18 mouse cellular contexts compared by ENCODE assay signal in genomic region chr9:110062861-110063260, GRCm38 (mm10). TPM values are rescaled to one million over a fixed set of nuclear protein-coding genes. Genes with fewer than 3 reads are reported as not detected.
A peak's percentile ranks its signal among the peaks of the same experiment; 100 is the strongest.
DNase-seq lines count a peak whose midpoint lies in the region; ATAC-seq and TF ChIP-seq lines count a peak whose summit lies in the region.
"Had no signal": no experiment of that assay in that cellular context is flagged by ENCODE, and none has a peak within 500 bp of the region (broad histone marks: within the 10 kb centered on the region; RNA-seq: fewer than 3 reads in every experiment).

No protein-coding gene starts in this region.

- H3K36me3 ChIP-seq in heart, postnatal 0 days (replicated peaks; ENCODE audit: control insufficient read depth, insufficient read depth, low read length), result peaks cover 32% of the 10 kb centered on the region

- TF ChIP-seq EP300 in heart, postnatal 0 days (IDR thresholded peaks at IDR 0.05; ENCODE audit: low read depth), result no peak

- DNase-seq in cerebellum, adult 2 months, result no peak
- no peak for DNase-seq in cerebellum, adult 11 months
- DNase-seq in heart, postnatal 0 days (ENCODE audit: low spot score), result no peak
- DNase-seq in heart, adult 8-10 months (ENCODE audit: low spot score), result no peak
- DNase-seq in T-cell, adult 2 months (ENCODE audit: low spot score), result peak; percentile 51
- DNase-seq in thymus, postnatal 0 days (ENCODE audit: low spot score), result peak; percentile 67
- no peak for DNase-seq in urinary bladder, adult 18-20 months (ENCODE audit: low spot score in 2 of 2)
- DNase-seq: adrenal gland, adult 8-10 months; adrenal gland, postnatal 36 days; gastrocnemius, postnatal 14 days; heart, postnatal 14 days had no signal

- H3K4me3 ChIP-seq in cerebellum, adult 2 months (replicated peaks; ENCODE audit: insufficient read depth, low read depth, low read length), result peak overlapping the region; percentile 6
- no peak overlapping the region for H3K4me3 ChIP-seq in heart, postnatal 0 days (ENCODE audit: low read depth, low read length)
- H3K4me3 ChIP-seq: embryonic facial prominence, embryonic 10.5 days; forebrain, embryonic 10.5 days; hindbrain, embryonic 13.5 days; intestine, embryonic 15.5 days had no signal

- peak overlapping the region; percentile 56 for H3K27ac ChIP-seq in cerebellum, adult 2 months (ENCODE audit: insufficient read depth, low read length)
- peak overlapping the region; percentile 56; the same call in 1 of the 2 replicates for H3K27ac ChIP-seq in heart, postnatal 0 days (ENCODE audit: low read depth)
- H3K27ac ChIP-seq: embryonic facial prominence, embryonic 10.5 days; forebrain, embryonic 10.5 days; hindbrain, embryonic 13.5 days; hindbrain, postnatal 0 days; intestine, embryonic 15.5 days had no signal

- H3K4me2 ChIP-seq in heart, postnatal 0 days (ENCODE audit: low read depth, low read length), result no peak overlapping the region
- H3K4me2 ChIP-seq: hindbrain, embryonic 13.5 days; intestine, embryonic 15.5 days had no signal

- ATAC-seq in heart, postnatal 0 days (ENCODE audit: insufficient read depth, low read depth), result no peak
- no peak for ATAC-seq in erythroid progenitor cell, adult 5-6 weeks (replicated peaks; ENCODE audit: low FRiP score, poor library complexity, severe bottlenecking)
- ATAC-seq: forebrain, embryonic 14.5 days; hindbrain, postnatal 0 days; intestine, embryonic 15.5 days had no signal

- H3K9ac ChIP-seq in heart, postnatal 0 days (replicated peaks; ENCODE audit: low read depth, low read length), result no peak overlapping the region
- H3K9ac ChIP-seq: hindbrain, embryonic 13.5 days; intestine, embryonic 15.5 days had no signal

- H3K4me1 ChIP-seq in cerebellum, adult 2 months (ENCODE audit: control insufficient read depth, insufficient read depth, low read length), result peaks cover 13% of the 10 kb centered on the region
- peaks cover 7% of the 10 kb centered on the region for H3K4me1 ChIP-seq in heart, postnatal 0 days (ENCODE audit: control insufficient read depth, insufficient read depth)
- H3K4me1 ChIP-seq: embryonic facial prominence, embryonic 10.5 days; forebrain, embryonic 10.5 days; intestine, embryonic 15.5 days had no signal

- TF ChIP-seq CTCF in cerebellum, adult 2 months (IDR thresholded peaks at IDR 0.05; ENCODE audit: borderline replicate concordance, insufficient read depth, low read depth, low read length), result no peak
- TF ChIP-seq CTCF in heart, postnatal 0 days (IDR thresholded peaks at IDR 0.05; ENCODE audit: low read depth), result no peak

- 70% methylated on average over 6 of the region's 6 CpGs for WGBS in cerebellum, adult 2 months
- WGBS in heart, postnatal 0 days, result 87% methylated on average over 6 of the region's 6 CpGs

- no peaks in the 10 kb centered on the region for H3K27me3 ChIP-seq in cerebellum, adult 2 months (ENCODE audit: control insufficient read depth, insufficient read depth, low read length)
- no peaks in the 10 kb centered on the region for H3K27me3 ChIP-seq in heart, postnatal 0 days (ENCODE audit: control insufficient read depth, insufficient read depth, low read length)
- H3K27me3 ChIP-seq: hindbrain, embryonic 13.5 days; intestine, embryonic 15.5 days had no signal

- no peak for TF ChIP-seq POLR2A in cerebellum, adult 2 months (IDR thresholded peaks at IDR 0.05; ENCODE audit: borderline replicate concordance, insufficient read depth, low read length)

- H3K9me3 ChIP-seq in heart, postnatal 0 days (replicated peaks; ENCODE audit: control insufficient read depth, low read length), result no peaks in the 10 kb centered on the region
- H3K9me3 ChIP-seq: embryonic facial prominence, embryonic 10.5 days; forebrain, embryonic 10.5 days; hindbrain, embryonic 13.5 days; intestine, embryonic 15.5 days had no signal

RNA-seq across cellular contexts. Expression of gene Smarcc1, which starts 54.6 kb away (rescaled TPM):
- 21.7 and 23.1 TPM in 2 replicates for polyA plus RNA-seq in cerebellum, adult 2 months (2012; rRNA removed)
- 7.8 and 28.3 TPM in 2 replicates for total RNA-seq in heart, postnatal 0 days (2014; rRNA removed; ENCODE audit: low replicate concordance)
- 31.9 and 32.3 TPM in 2 replicates for polyA plus RNA-seq in heart, postnatal 0 days (2015; fragmentation: Nextera tagmentation; extraction: Ambion mirVana)
- 10 to 100 TPM; 24.9 to 28.4 (median 26.8) TPM for total RNA-seq in heart, adult 8-10 months (2022)
- polyA plus RNA-seq in thymus, postnatal 0 days (2015; fragmentation: Nextera tagmentation; extraction: Ambion mirVana), result 89.4 and 99.1 TPM in 2 replicates
- total RNA-seq in erythroid progenitor cell, adult 5-6 weeks (2015; ENCODE audit: low replicate concordance), result 40.7 and 61.6 TPM in 2 replicates
- 49.2 and 71.5 TPM in 2 replicates for total RNA-seq in erythroid progenitor cell, adult 5-6 weeks (2017; ENCODE audit: low replicate concordance)

RNA-seq across cellular contexts. Expression of gene Dhx30, which starts 54.8 kb away (rescaled TPM):
- polyA plus RNA-seq in cerebellum, adult 2 months (2012; rRNA removed), result 154 and 155 TPM in 2 replicates
- total RNA-seq in heart, postnatal 0 days (2014; rRNA removed; ENCODE audit: low replicate concordance), result 111 and 120 TPM in 2 replicates
- 63.6 and 66.4 TPM in 2 replicates for polyA plus RNA-seq in heart, postnatal 0 days (2015; fragmentation: Nextera tagmentation; extraction: Ambion mirVana)
- 10 to 100 TPM; 56.4 to 62.2 (median 58.2) TPM for total RNA-seq in heart, adult 8-10 months (2022)
- polyA plus RNA-seq in thymus, postnatal 0 days (2015; fragmentation: Nextera tagmentation; extraction: Ambion mirVana), result 101 and 104 TPM in 2 replicates
- total RNA-seq in erythroid progenitor cell, adult 5-6 weeks (2015; ENCODE audit: low replicate concordance), result 28.5 and 32.4 TPM in 2 replicates
- total RNA-seq in erythroid progenitor cell, adult 5-6 weeks (2017; ENCODE audit: low replicate concordance), result 14.8 and 39.3 TPM in 2 replicates

Comparison
In these comparisons a context has a peak if more than half of its experiments do, and no peak if none do; other contexts are left out.
1. DNase-seq: peak in T-cell, adult 2 months (single experiment) and thymus, postnatal 0 days (single experiment); none in cerebellum, adult 2 months (0 of 2), cerebellum, adult 11 months (single experiment), heart, postnatal 0 days (single experiment), heart, adult 8-10 months (single experiment) and urinary bladder, adult 18-20 months (0 of 2).